ENCODE assay signal across 10 mouse cellular contexts in the genomic region with DNA sequence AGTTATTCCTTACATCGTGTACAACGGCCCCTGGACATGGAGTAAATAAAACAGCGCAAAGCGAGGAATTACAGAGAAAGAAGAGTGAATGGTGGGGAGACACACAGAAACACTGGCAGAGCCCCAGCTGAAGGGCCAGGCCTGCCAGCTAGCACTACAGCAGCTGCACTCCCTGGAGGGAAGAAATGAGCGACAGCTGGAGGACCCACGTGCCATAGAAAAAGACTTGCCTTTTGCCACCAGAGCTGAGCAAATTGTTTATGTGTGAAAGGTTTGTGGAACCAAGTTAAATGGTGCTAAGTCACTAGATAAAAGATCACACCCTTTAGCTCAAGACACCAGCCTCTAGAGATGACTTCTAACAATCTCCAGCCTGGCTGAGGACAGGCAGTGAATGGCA. TPM values are rescaled to one million over a fixed set of nuclear protein-coding genes. Genes with fewer than 3 reads are reported as not detected.
A peak's percentile ranks its signal among the peaks of the same experiment; 100 is the strongest.
DNase-seq lines count a peak whose midpoint lies in the region; ATAC-seq and TF ChIP-seq lines count a peak whose summit lies in the region.
"Had no signal": no experiment of that assay in that cellular context is flagged by ENCODE, and none has a peak within 500 bp of the region (broad histone marks: within the 10 kb centered on the region; RNA-seq: fewer than 3 reads in every experiment).

No protein-coding gene starts in this region.

- TF ChIP-seq CTCF in forebrain, postnatal 0 days (IDR thresholded peaks at IDR 0.05; ENCODE audit: low read depth), result no peak

- WGBS in forebrain, postnatal 0 days, result 21% methylated on average over 6 of the region's 6 CpGs
- 45% methylated on average over 6 of the region's 6 CpGs for WGBS in midbrain, embryonic 15.5 days
- 70% methylated on average over 6 of the region's 6 CpGs for WGBS in liver, embryonic 12.5 days (ENCODE audit: insufficient replicate concordance)

- H3K27ac ChIP-seq in forebrain, postnatal 0 days (ENCODE audit: low read depth, low read length), result peak overlapping the region; percentile 62
- H3K27ac ChIP-seq in midbrain, embryonic 15.5 days, result peak overlapping the region; percentile 59
- H3K27ac ChIP-seq in liver, embryonic 12.5 days, result no peak overlapping the region
- H3K27ac ChIP-seq: heart, embryonic 13.5 days; liver, embryonic 13.5 days had no signal

- H3K9ac ChIP-seq in forebrain, postnatal 0 days, result no peak overlapping the region
- no peak overlapping the region for H3K9ac ChIP-seq in midbrain, embryonic 15.5 days
- no peak overlapping the region for H3K9ac ChIP-seq in liver, embryonic 12.5 days
- H3K9ac ChIP-seq: heart, embryonic 13.5 days; liver, embryonic 13.5 days had no signal

- DNase-seq in gastrocnemius, postnatal 10 days, result peak; percentile 68
- DNase-seq in gastrocnemius, adult 18-20 months (ENCODE audit: low spot score), result no peak
- DNase-seq in adrenal gland, postnatal 25 days, result peak; percentile 26
- peak; percentile 73 for DNase-seq in forebrain, postnatal 0 days
- no peak for DNase-seq in thymus, postnatal 0 days (ENCODE audit: low spot score)
- DNase-seq: liver, embryonic 13.5 days had no signal

- no peaks in the 10 kb centered on the region for H3K36me3 ChIP-seq in forebrain, postnatal 0 days (ENCODE audit: insufficient read depth)
- no peaks in the 10 kb centered on the region for H3K36me3 ChIP-seq in midbrain, embryonic 15.5 days (replicated peaks)
- H3K36me3 ChIP-seq in liver, embryonic 12.5 days, result no peaks in the 10 kb centered on the region
- H3K36me3 ChIP-seq: heart, embryonic 13.5 days; liver, embryonic 13.5 days had no signal

- peak; percentile 78 for ATAC-seq in forebrain, postnatal 0 days
- peak; percentile 27; the same call in 1 of the 2 replicates for ATAC-seq in midbrain, embryonic 15.5 days (replicated peaks)
- no peak for ATAC-seq in granulocyte monocyte progenitor cell, adult 5-6 weeks (replicated peaks; ENCODE audit: poor library complexity, severe bottlenecking)
- no peak for ATAC-seq in liver, embryonic 12.5 days

- no peak overlapping the region for H3K4me2 ChIP-seq in forebrain, postnatal 0 days (ENCODE audit: low read depth)
- H3K4me2 ChIP-seq in midbrain, embryonic 15.5 days, result no peak overlapping the region
- H3K4me2 ChIP-seq in liver, embryonic 12.5 days, result no peak overlapping the region
- H3K4me2 ChIP-seq: heart, embryonic 13.5 days; liver, embryonic 13.5 days had no signal

- H3K9me3 ChIP-seq in forebrain, postnatal 0 days (ENCODE audit: low read length), result no peaks in the 10 kb centered on the region
- no peaks in the 10 kb centered on the region for H3K9me3 ChIP-seq in midbrain, embryonic 15.5 days
- H3K9me3 ChIP-seq in liver, embryonic 12.5 days (replicated peaks), result no peaks in the 10 kb centered on the region
- H3K9me3 ChIP-seq: heart, embryonic 13.5 days; liver, embryonic 13.5 days had no signal

- H3K4me1 ChIP-seq in forebrain, postnatal 0 days (ENCODE audit: insufficient read depth), result 0 out of 2 replicates have a peak, but pooled peaks cover 10% of the 10 kb centered on the region
- H3K4me1 ChIP-seq in midbrain, embryonic 15.5 days, result peaks cover 46% of the 10 kb centered on the region
- no peaks in the 10 kb centered on the region for H3K4me1 ChIP-seq in liver, embryonic 12.5 days
- H3K4me1 ChIP-seq: liver, embryonic 13.5 days had no signal

- H3K4me3 ChIP-seq in forebrain, postnatal 0 days (ENCODE audit: low read depth, low read length), result no peak overlapping the region
- no peak overlapping the region for H3K4me3 ChIP-seq in midbrain, embryonic 15.5 days
- H3K4me3 ChIP-seq in liver, embryonic 12.5 days, result no peak overlapping the region
- H3K4me3 ChIP-seq: heart, embryonic 13.5 days; liver, embryonic 13.5 days had no signal

- H3K27me3 ChIP-seq in forebrain, postnatal 0 days (ENCODE audit: insufficient read depth, low read length), result no peaks in the 10 kb centered on the region
- H3K27me3 ChIP-seq in midbrain, embryonic 15.5 days (replicated peaks), result no peaks in the 10 kb centered on the region
- no peaks in the 10 kb centered on the region for H3K27me3 ChIP-seq in liver, embryonic 12.5 days (replicated peaks)
- H3K27me3 ChIP-seq: heart, embryonic 13.5 days; liver, embryonic 13.5 days had no signal

RNA-seq across cellular contexts. Expression of a gene that starts 37.0 kb away (rescaled TPM):
- 10 to 100 TPM in 1 of 2 experiments, 1 to 10 TPM in 1; 9.5 to 14.7 TPM for total RNA-seq in gastrocnemius, postnatal 10 days (2021)
- under 1 TPM; 0.17 to 0.27 TPM for total RNA-seq in gastrocnemius, adult 18-20 months (2021)
- 1.1 and 1.2 TPM in 2 replicates for total RNA-seq in adrenal gland, postnatal 25 days (2021)
- total RNA-seq in forebrain, postnatal 0 days (2014; rRNA removed), result 1,112 and 1,190 TPM in 2 replicates
- polyA plus RNA-seq in forebrain, postnatal 0 days (2015; fragmentation: Nextera tagmentation; extraction: Ambion mirVana), result 1,608 and 1,952 TPM in 2 replicates
- polyA plus RNA-seq in midbrain, embryonic 15.5 days (2015; fragmentation: Nextera tagmentation; extraction: Ambion mirVana), result 1,472 and 1,557 TPM in 2 replicates
- not detected in 2 replicates for total RNA-seq in granulocyte monocyte progenitor cell, adult 5-6 weeks (2014; fragmentation: Nextera tagmentation)
- not detected in 2 replicates for total RNA-seq in granulocyte monocyte progenitor cell, adult 5-6 weeks (2017)
- 1.5 and 1.7 TPM in 2 replicates for polyA plus RNA-seq in thymus, postnatal 0 days (2015; fragmentation: Nextera tagmentation; extraction: Ambion mirVana)
- polyA plus RNA-seq in liver, embryonic 12.5 days (2016; fragmentation: Nextera tagmentation; extraction: Ambion mirVana), result 7.2 and 8.9 TPM in 2 replicates

Comparison
In these comparisons a context has a peak if more than half of its experiments do, and no peak if none do; other contexts are left out.
1. DNase-seq: peak in gastrocnemius, postnatal 10 days (single experiment), adrenal gland, postnatal 25 days (single experiment) and forebrain, postnatal 0 days (single experiment); none in gastrocnemius, adult 18-20 months (single experiment) and thymus, postnatal 0 days (single experiment).
2. ATAC-seq: peak in forebrain, postnatal 0 days (single experiment) and midbrain, embryonic 15.5 days (single experiment); none in granulocyte monocyte progenitor cell, adult 5-6 weeks (single experiment) and liver, embryonic 12.5 days (single experiment).
3. RNA of a gene that starts 37.0 kb away (total RNA-seq): 1,112 to 1,190 TPM in forebrain, postnatal 0 days; 9.5 to 14.7 TPM in gastrocnemius, postnatal 10 days, 1.1 to 1.2 TPM in adrenal gland, postnatal 25 days, 0.17 to 0.27 TPM in gastrocnemius, adult 18-20 months and not detected in granulocyte monocyte progenitor cell, adult 5-6 weeks; every median in the first group is over 10 times any median in the second.